Mouse (Mus musculus): ENCODE results near the gene Pcgf2.

Gene Pcgf2

GRCm38 (mm10) chr11:97695712-97696401 lies 4.4 kb downstream of the Pcgf2 start:
- no peak for DNase-seq (ENCODE audit: low spot score)

DNA sequence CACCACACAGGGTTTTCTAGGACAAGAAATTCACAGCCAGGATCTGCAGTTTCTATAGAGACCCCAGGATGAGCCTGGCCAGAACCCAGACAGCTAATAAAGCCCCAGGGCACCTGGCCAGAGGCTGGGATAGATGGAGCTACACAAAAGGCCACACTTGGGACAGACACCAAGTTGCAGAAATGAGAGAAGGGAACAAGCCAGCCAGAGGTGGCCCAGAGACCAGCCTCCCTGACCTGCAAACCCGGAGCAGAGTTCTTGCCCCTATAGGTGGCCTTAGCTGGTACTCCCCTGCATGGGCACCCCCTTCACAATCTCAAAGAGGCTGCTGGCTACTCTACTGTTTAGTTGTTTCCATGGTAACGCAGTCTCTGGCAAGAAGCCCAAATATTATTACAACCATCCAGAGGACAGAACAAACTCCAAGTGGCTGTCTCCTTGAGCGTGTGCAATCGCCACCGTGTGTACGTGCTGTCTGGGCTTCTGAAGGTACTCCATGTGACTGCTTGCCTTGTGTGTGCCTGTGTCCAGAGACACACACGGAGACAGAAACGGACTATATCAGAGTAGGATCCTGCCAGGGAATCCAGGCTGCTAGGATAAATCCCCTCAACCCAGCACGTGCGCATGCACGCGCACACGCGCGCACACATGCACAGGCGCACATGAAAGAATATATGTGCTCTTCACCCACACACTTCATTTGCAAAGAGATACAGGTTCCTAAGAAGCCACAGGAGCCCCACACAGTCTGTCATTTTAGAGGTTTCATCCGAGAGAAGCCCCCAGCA lies 5.2 kb downstream of the Pcgf2 start:
- no peak for DNase-seq (ENCODE audit: low spot score)

GRCm38 (mm10) chr11:97694435-97694834 lies 5.9 kb downstream of the Pcgf2 start:
- no peak for DNase-seq (ENCODE audit: low spot score)

DNA sequence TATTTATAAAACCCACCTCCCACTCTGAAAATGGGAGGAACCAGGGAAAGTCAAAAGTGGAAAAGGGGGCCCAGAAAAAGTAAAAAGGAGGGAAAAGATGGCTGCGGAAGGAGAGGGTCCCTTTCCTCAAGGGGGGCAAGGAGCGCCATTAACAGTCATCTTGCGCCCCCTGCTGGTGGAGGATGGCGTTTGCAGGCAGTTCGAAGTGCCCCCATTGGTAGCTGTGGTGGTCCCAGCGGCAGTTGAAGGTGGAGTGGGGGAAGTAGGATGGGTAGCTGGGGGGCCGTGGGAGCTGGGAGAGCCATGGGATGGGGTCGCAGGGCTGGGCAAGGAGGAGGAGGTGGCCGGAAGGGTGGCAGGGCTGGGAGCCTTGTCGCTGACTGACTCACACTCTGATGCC lies 10.4 kb downstream of the Pcgf2 start:
- DNase-seq (ENCODE audit: low spot score), result peak; percentile 54

DNA sequence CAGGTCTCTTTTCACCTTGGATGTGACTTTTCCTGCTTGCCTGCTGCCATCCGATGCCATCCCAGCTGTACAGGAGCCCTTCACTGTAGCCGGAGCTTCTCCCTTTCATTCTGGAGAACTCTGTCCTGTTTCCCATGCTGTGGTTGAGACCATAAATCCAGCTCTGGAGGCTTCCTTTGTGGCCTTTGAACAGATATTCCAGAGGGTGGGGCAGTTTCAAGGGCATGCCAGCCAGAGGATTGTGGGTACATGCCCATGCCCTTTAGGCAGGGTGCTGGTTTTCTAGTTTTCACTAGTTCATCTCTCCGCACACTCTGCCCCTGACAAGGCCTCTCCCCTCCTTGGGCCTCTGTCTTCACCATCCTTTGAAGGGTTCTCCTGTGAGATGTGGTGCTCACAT lies 13.2 kb downstream of the Pcgf2 start:
- DNase-seq (ENCODE audit: low spot score), result no peak

DNA sequence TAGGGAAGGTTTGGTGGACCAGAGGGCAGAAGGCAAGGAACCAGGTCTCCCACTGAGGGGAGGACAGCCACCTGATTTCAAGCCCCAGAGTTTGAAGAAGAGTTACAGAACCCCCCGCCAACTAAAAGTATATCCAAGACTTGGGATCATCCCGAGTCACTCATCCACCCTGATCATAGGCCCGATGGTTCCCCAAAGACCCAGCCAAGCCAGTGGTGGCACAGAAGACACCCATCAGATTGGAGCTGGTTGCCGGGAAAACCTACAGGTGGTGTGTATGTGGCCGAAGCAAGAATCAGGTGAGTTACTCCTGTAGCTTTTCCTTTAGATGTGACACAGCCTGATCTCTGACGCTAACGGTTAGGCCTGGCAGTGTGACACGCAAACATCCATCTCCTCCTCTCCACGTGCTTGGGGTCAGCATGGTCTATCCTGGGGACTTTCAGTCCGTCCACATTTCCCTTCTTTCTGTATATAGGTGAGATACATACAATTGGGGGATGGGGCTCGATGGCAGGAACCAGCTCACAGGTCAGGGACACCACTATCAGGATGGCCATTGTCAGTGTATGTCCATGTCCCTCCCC lies 13.9 kb downstream of the Pcgf2 start:
- DNase-seq (ENCODE audit: low spot score), result no peak

DNA sequence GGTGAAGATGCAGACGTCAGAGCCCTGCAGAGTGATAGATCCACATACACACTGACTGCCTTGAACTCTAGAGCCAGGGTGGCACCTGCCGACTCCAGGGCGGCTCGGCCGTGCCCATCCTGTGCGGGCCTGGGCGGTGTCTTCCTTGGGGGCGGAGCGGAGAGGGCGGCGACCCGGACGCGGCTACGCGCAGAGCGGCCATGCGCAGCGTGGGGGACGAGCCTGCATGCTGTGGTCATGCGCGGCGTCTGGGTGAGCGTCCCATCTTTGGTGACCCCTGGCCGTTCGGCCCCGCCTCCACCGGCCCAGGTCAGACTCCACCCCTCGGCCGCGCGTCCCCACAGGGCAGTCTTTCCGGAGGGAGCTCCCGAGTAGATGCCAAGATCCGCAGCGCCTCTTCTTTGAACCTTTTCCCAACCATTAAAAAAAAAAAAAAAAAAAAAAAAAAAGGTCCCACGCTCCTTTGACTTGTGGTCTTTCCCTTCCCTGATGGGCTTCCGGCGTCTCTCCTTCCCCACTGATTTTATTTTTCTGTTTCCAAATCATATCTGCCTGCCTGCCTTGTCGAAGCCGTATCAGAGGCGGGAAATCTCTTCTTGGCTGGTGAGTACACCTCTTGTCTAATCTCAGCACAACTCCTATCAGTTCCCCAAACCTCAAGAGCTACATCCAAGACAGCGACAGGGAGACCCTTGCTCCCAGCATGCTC lies 14.5 kb downstream of the Pcgf2 start, which contains the start of gene Cisd3:
Cisd3 (plus strand) TSS at position 214 of the 709 bp plus-strand sequence.
- DNase-seq (ENCODE audit: low spot score), result no peak

GRCm38 (mm10) chr11:97684766-97685165 lies 15.5 kb downstream of the Pcgf2 start:
- DNase-seq (ENCODE audit: low spot score), result no peak

DNA sequence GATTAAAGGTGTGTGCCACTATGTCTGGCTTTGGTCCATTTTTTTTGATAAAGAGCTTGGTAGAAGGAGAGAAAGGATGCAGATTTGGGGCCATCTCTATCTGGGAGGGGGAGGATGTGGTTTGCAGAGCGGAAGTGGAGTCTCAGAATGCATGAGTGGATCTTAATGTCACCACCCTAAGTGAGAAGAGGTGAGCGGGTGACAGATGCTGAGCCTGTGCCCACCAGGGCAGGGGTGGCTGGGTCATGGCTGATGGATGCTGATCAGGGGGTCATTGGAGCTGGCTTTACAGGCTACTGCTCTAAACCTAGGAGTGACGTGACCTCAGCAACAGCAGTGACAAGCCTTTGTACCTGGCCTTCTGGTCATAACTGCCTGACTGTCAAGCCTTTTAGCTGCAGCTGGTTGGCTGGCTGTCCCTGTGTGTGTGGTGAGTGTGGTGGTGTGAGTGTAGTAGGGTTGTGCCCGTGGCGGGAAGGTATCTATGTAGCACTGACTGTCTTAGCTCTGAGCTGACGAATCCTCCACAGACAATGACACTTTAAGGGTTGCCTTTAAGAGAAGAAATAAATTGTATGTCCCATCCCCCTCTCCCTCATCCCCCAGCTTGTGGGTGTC lies 16.1 kb downstream of the Pcgf2 start:
- no peak for DNase-seq (ENCODE audit: low spot score)

DNA sequence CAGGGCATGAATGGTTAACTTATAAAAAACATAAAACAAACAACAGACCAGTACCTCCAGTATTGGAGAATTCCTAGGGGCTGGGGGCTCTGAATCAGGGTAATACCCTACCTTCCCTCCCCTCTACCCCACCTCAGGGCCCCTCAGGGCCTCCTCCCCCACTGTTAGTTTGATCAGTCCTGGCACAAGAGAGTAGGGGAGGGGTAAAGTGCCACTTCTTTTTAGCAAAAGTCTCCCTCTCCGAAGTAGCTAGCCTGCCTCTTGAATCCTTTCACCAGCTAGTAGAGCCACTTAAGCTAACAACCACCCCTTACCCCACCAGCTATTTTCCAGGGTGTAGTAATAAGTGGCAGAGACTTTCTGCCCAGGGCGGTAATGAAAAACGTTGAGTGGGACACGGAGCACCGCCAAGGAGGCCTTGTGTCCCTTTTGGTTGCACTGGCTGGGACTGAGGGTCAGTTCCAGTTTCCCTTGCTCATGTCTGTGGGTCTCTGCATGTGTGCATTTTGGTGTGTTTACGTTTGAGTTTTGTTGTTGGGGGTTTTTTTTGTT lies 17.7 kb downstream of the Pcgf2 start:
- DNase-seq (ENCODE audit: low spot score), result no peak

DNA sequence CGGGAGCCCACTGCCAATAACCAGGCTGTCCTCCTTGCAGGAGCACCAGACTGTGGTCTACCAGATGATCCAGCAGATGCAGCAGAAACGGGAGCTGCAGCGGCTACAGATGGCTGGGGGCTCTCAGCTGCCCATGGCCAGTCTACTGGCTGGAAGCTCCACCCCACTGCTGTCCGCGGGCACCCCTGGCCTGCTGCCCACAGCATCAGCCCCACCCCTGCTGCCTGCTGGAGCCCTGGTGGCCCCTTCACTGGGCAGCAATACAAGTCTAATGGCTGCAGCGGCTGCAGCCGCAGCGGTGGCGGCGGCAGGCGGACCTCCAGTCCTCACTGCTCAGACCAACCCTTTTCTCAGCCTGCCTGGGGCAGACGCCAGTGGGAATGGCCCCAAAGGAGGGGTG lies 19.9 kb downstream of the Pcgf2 start:
- no peak for DNase-seq (ENCODE audit: low spot score)

GRCm38 (mm10) chr11:97678301-97678700 lies 22.0 kb downstream of the Pcgf2 start:
- DNase-seq (ENCODE audit: low spot score), result no peak

DNA sequence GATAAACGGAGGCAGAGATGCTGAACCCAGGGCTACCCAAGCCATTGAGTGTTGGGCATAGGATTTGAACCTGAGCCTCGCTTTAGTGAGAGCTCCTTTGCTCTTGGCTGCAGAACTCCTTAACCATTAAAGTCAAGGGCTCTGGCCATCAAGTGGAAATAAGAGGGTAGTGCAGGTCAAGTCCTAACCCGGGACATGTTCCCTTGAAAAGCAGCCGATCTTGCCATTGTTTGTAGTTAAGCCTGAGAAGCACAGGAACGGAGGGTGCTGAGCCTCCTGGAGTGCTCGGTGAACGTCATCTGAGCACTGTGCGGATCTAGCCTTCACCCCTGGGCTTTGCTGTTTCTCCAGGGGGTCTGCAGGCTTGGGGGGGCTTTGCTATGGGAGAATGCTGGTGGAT lies 22.5 kb downstream of the Pcgf2 start:
- DNase-seq (ENCODE audit: low spot score), result no peak

DNA sequence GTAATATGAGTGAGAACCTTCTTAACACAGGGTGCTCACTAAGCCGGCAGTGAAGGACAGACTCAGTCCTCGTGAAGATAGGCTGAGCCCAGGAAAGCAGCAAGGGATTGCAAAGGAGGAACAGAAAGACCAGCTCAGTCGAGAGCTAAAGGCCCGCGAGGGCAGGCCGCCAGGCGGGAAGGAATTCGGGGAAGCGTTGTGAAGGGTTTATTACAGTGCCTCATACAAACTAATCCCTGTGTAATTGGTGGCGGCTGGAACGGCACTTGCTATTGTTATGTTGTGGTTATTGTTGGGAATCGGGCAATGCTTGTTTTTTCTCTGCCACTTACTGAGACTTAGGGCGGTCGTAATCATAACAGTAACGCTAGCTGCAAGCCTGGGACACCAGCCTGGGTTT lies 22.9 kb downstream of the Pcgf2 start:
- no peak for DNase-seq (ENCODE audit: low spot score)

- no peak for DNase-seq (ENCODE audit: low spot score)
Measured at GRCm38 (mm10) chr11:97676050-97676754, 24.1 kb downstream of the Pcgf2 start.

- no peak for DNase-seq (ENCODE audit: low spot score)
Measured at GRCm38 (mm10) chr11:97673148-97673547, 27.1 kb downstream of the Pcgf2 start.

GRCm38 (mm10) chr11:97671177-97671527 lies 29.1 kb downstream of the Pcgf2 start:
- DNase-seq (ENCODE audit: low spot score), result no peak

DNA sequence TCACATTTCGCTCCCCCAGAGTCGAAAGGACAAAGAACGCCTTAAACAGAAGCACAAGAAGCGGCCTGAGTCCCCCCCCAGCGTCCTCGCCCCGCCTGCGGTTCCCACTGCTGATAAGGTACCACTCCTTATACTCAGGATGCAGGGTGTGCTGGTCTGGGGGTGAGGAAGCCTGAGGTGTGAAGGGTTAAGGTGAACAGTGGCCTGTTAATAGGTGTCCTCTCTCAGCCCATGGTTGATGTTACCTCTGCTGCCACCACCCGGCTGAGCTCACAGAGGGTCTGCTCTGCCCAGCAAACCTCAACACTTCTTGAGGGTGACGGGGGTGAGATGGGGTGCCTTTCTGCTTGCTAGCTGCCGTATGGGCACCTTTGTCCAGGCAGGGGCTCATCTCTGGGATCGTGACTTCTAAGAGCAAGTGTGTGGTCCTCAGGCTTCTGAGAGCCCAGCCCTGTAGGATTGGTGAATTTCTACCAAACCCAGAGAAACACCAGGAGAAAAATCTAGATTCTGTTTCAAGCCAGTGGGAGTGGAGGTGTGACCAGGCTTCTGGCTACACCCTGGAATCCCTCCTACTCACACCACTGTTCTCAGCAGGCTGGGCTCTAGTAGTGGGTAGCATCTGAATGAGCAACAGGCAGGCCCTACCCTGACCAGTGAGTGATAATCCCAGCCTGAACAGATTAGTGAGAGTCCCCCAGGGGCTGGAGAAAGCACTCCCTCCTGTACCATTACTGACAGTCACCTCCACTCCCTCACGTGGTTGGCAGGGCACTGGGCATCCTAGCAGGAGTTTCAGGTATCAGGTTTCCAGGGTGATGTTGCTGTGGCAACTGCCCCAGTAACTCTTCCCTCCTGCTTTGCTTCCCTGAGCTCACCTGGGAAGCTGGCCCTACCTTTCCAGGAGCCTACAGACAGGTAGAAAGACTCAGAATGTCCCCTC lies 29.8 kb downstream of the Pcgf2 start:
- no peak for DNase-seq (ENCODE audit: low spot score)

- no peak for DNase-seq (ENCODE audit: low spot score)
Measured at GRCm38 (mm10) chr11:97669829-97670228, 30.5 kb downstream of the Pcgf2 start.

DNA sequence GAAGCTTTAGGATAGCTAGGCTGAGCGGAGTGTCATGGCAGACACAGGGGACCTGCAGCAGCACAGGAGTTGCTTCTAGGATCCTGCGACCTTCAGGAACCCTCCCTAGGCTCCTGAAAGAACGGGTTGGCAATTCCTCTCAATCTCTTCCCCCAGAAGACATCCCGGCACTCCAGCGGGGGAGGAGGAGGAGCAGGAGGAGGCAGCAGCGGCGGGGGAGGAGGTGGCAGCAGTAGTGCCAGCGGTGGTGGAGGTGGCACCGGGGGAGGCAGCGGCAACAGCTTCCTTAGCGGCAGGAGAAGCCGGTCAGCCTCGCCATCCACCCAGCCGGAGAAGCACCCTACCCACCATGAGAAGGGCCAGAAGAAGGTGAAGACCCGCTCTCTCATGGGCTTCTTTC lies 31.0 kb downstream of the Pcgf2 start:
- no peak for DNase-seq (ENCODE audit: low spot score)

Measured in c-Kit-positive CD71-positive TER-119-positive erythroid progenitor cells, embryonic 14.5 days (primary cell).